Mouse (Mus musculus) midbrain, postnatal 0 days (tissue): ENCODE measurements at regions not wholly inside any gene's neighbourhood (a gene's known extent, or its start where the extent isn't known, plus 50 kb on each side); places are given as distances from the start of the nearest gene placed in this dataset.
"Not testable (repeated sequence)": the region's sequence is repeated elsewhere in the genome, so short reads cannot be mapped to it uniquely, and the experiment has no call there.

Experiments
- ATAC-seq: fragments of 200-750 bp; cut with Nextera tagmentation; 2 replicates; pipeline ENCODE4 v1.8.0; 2017; ENCODE audit warnings: moderate number of reproducible peaks, mild to moderate bottlenecking, moderate TSS enrichment, moderate library complexity; ENCODE audit not compliant: low FRiP score
- DNase-seq: peaks from one replicate; pipeline ENCODE4 v3.0.0-alpha.2; 2015; ENCODE audit warnings: low spot score
- H3K27ac ChIP-seq: fragments of 300-500 bp; sonication (generic); 2 replicates; pipeline ENCODE4 v1.5.1; 2014; ENCODE audit warnings: low read depth, mild to moderate bottlenecking, low read length, mixed read lengths
- H3K27me3 ChIP-seq: fragments of 300-500 bp; sonication (generic); 2 replicates; pipeline ENCODE4 v1.6.1; 2014; ENCODE audit warnings: low read length, control low read depth, mixed read lengths; ENCODE audit not compliant: insufficient read depth
- H3K36me3 ChIP-seq: fragments of 300-500 bp; sonication (generic); 2 replicates; pipeline ENCODE4 v1.6.1; 2014; ENCODE audit warnings: low read length, control low read depth, mixed read lengths; ENCODE audit not compliant: insufficient read depth
- H3K4me1 ChIP-seq: fragments of 300-500 bp; sonication (generic); 2 replicates; pipeline ENCODE4 v1.6.1; 2014; ENCODE audit warnings: mild to moderate bottlenecking, control low read depth, antibody characterized with exemption, low read length, mixed read lengths; ENCODE audit not compliant: insufficient read depth
- H3K4me2 ChIP-seq: fragments of 300-500 bp; sonication (generic); 2 replicates; pipeline ENCODE4 v1.6.1; 2014; ENCODE audit warnings: low read depth, mild to moderate bottlenecking, low read length, mixed read lengths; ENCODE audit not compliant: poor library complexity, severe bottlenecking
- H3K4me3 ChIP-seq: fragments of 300-500 bp; sonication (generic); 2 replicates; pipeline ENCODE4 v1.5.1; 2014; ENCODE audit warnings: low read depth, mild to moderate bottlenecking, low read length, moderate library complexity
- H3K9ac ChIP-seq: fragments of 300-500 bp; sonication (generic); replicated peaks from 2 replicates; pipeline ENCODE4 v1.6.1; 2014; ENCODE audit warnings: mild to moderate bottlenecking, low read length, moderate library complexity, mixed read lengths; ENCODE audit not compliant: poor library complexity, severe bottlenecking
- H3K9me3 ChIP-seq: fragments of 300-500 bp; sonication (generic); 2 replicates; pipeline ENCODE4 v1.6.1; 2016; ENCODE audit warnings: low read length, control low read depth
- CTCF ChIP-seq: IDR thresholded peaks from 2 replicates; pipeline ENCODE4 v1.5.1; 2016; ENCODE audit warnings: antibody characterized with exemption, mild to moderate bottlenecking
- WGBS: fragments of 180-500 bp; shearing (Covaris S2); extraction: QIAGEN DNeasy Blood & Tissue Kit; methylation state at CpG from one replicate; pipeline ENCODE4 v1.1.7; 2014; 5-methylcytosine and 5-hydroxymethylcytosine counted together

DNA sequence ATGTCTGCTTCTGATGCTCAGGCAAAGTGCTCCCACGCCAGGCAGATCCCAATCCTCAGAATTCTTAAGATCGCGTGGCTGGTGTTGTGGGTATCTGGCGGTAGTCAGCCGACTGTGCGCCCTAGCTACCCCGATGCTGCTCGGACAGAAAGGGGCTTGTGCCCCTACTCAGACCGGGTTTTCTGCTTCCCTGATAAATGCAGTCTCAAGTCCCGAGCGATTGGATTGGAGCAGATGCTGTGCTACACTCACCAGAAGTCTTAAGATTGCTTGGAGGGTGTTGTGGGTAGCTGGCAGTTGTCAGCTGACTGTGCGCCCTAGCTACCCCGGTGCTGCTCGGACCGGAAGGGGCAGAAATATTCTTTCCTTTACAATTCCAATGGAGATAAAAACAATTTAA is 99.3 kb downstream of the Gm7489 start:
- 93% methylated on average over 15 of the region's 15 CpGs for WGBS
- H3K9ac ChIP-seq, H3K4me2 ChIP-seq, DNase-seq, H3K27ac ChIP-seq, H3K36me3 ChIP-seq, ATAC-seq, H3K27me3 ChIP-seq, H3K4me3 ChIP-seq, H3K9me3 ChIP-seq, H3K4me1 ChIP-seq: not testable (repeated sequence)

DNA sequence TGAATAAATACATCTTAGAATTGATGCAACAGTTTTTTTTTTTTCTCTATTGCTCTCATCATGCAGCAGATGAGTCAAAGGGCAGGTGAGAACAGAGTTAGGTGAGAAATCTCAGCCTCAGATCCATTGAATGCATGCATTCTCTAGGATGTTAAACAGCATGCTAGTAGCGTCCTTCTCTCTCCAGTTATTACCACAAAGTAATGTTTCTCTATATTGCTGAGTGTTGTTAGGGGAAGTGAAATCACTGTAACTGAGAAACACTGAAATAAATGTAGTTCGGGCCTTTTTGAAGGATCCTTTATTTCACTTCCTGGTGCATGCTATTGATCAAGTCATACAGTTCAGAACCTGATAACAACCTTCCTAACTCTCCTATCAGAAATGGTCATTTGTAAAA is 105.2 kb downstream of the Gm7489 start:
- H3K27ac ChIP-seq, result no peak overlapping the region
- TF ChIP-seq CTCF, result no peak
- ATAC-seq, result no peak

DNA sequence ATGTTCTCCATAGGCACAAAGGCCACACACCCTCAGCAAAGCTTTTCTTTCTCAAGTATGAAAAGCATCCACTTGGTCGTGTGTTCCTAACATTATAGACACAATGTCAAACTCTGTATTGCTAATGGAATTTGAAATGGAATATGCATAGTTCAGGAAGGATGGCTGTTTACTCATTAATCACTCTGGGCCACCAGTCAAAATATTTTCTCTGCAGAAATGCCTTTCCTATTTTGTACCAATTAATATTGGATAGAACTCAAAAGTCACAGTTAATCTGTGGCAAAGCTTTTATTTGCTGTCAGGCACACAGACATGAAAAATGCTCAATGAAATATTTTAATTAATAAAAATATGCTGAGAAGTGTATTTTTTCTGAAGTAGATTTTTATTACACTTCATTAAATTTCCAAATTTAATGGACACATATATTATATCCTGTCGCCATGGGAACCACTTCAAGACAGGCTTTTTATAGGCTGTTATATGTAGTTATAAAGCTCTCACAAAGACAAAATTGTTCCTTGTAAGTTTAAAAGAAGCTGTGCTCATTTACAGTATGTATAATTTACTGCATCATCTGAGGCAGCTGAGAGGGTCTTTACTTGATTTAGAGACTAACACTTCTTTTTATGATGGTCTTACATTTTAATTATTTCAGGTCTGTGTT is 110.6 kb downstream of the Gm7489 start:
- Histone ChIP-seq H3K4me3 (no peak overlapping the region), H3K27me3 (no peaks in the 10 kb centered on the region), H3K27ac (no peak overlapping the region), H3K9me3 (no peaks in the 10 kb centered on the region), H3K4me2 (no peak overlapping the region), H3K4me1 (no peaks in the 10 kb centered on the region), H3K9ac (no peak overlapping the region), H3K36me3 (no peaks in the 10 kb centered on the region)
- WGBS, result 67% methylated on average over 2 of the region's 2 CpGs
- ATAC-seq (no peak), DNase-seq (no peak)
- TF ChIP-seq CTCF, result no peak

More for the DNA sequence above, 105.2 kb downstream of the Gm7489 start:
- H3K27me3 ChIP-seq, result no peaks in the 10 kb centered on the region
- H3K9ac ChIP-seq, result no peak overlapping the region
- H3K4me3 ChIP-seq, result no peak overlapping the region
- no peaks in the 10 kb centered on the region for H3K36me3 ChIP-seq
- H3K4me1 ChIP-seq, result no peaks in the 10 kb centered on the region
- no peak for DNase-seq
- H3K9me3 ChIP-seq, result no peaks in the 10 kb centered on the region
- 83% methylated on average over 2 of the region's 2 CpGs for WGBS
- no peak overlapping the region for H3K4me2 ChIP-seq

DNA sequence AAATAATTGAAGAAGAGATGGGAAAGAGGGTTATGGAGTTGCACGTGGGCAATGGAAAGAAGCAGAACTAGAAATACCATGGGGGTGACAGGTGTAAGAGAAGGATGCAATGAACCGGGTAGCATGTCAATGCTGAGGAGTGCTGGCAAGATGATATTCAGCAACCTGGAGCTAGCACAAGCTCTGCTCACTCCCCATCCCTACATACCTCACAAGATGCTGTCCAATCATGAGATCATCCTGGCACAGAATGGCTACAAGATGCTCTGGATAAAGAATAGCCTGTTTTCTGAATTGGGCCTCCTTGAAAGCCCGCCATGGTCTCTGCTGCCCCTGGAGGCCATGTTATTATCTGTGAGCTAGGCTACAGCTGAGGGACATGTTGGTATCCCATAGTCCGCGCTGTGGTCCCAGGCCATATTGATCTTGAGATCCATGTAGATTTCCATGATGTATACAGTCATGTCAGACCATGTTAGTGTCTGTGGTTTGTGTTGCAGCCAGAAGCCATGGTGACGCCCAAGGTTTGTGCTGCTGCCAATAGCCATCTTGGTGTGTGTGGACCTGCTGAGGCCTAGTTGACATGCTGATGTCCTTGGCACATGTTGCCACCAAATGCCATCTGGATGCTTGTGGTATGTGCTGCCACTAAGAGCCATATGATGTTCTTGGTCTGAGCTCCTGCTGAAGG is 114.0 kb downstream of the Gm7489 start:
- WGBS, result 91% methylated on average over 6 of the region's 6 CpGs
- Histone ChIP-seq H3K36me3 (no peaks in the 10 kb centered on the region), H3K9ac (no peak overlapping the region), H3K4me2 (no peak overlapping the region), H3K27me3 (no peaks in the 10 kb centered on the region), H3K4me3 (no peak overlapping the region), H3K27ac (no peak overlapping the region), H3K9me3 (no peaks in the 10 kb centered on the region), H3K4me1 (no peaks in the 10 kb centered on the region)
- peak; percentile 54 for DNase-seq
- no peak for TF ChIP-seq CTCF
- ATAC-seq, result peak; percentile 71; the same call in 1 of the 2 replicates

DNA sequence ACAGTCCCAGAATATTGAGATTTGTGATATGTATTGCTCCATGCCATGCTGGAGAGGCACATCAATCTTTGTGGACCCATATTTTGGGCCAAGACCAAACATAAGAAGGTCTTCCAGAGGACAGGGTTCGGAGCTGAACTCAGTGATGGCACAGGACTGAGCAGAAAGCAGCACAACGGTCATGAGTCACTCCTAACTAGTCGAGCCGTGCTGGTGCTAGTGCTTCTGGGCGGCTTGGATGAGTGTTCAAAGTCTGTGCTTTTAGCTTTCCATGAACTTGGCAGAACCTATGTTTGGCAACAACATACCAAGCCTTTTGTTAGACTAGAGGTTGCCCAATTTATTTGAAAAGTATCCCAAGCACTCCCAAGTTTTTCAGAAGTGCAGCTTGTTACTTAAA is 149.1 kb downstream of the Gm7489 start:
- DNase-seq (no peak), ATAC-seq (no peak)
- Histone ChIP-seq H3K9me3 (no peaks in the 10 kb centered on the region), H3K36me3 (no peaks in the 10 kb centered on the region), H3K27me3 (no peaks in the 10 kb centered on the region), H3K9ac (no peak overlapping the region), H3K4me2 (no peak overlapping the region), H3K4me3 (no peak overlapping the region), H3K4me1 (no peaks in the 10 kb centered on the region), H3K27ac (no peak overlapping the region)
- WGBS, result 92% methylated on average over 5 of the region's 5 CpGs
- no peak for TF ChIP-seq CTCF

DNA sequence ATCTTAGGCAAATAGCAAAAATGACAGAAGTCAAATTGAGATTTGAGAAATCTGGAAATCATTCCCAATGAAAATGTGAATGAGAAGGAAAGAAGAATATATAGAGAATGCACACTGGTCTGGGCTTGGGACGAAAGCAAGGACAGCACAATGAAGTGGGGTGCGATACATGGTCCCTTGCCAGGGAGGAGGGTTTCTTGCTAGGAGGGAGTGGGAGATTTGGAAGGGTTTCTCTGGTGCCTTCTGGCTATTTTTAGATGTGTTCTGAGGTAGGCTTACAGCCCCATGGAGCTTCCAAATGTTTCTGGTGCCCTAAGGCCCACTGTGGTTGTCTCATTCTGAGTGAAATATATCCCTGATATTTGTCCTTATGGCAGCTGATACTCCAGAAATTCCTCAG is 166.0 kb downstream of the Gm7489 start:
- no peak overlapping the region for H3K9ac ChIP-seq
- DNase-seq (no peak), ATAC-seq (no peak)
- WGBS, result 80% methylated on average over 2 of the region's 2 CpGs
- no peak for TF ChIP-seq CTCF
- no peaks in the 10 kb centered on the region for H3K9me3 ChIP-seq
- H3K4me3 ChIP-seq, result no peak overlapping the region
- H3K4me1 ChIP-seq, result no peaks in the 10 kb centered on the region
- no peak overlapping the region for H3K27ac ChIP-seq
- H3K27me3 ChIP-seq, result no peaks in the 10 kb centered on the region
- H3K36me3 ChIP-seq, result no peaks in the 10 kb centered on the region
- no peak overlapping the region for H3K4me2 ChIP-seq
